Mouse (Mus musculus): Measurements from ENCODE around the gene Ptf1a.

DNA sequence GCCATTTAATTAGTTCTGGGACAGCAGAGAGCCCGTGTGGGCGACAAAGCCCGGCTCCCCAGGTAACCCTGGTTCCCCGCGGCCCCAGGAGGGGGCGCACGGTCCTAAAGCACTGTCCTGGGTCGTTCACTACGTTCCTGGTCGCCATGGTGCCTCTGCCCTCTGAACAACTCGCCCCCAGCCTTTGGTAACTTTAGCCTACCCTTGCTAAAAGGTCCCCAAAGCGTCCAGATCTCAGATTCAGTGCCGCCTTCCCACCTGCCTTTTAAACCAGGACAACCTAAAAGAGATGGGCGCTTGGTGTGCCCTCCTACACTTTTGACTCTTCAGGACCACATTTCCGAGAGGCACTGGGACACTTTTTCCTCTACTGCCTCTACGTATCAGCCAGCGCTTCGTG is 14.3 kb upstream of the Ptf1a start:
- TF ChIP-seq CTCF (IDR thresholded peaks at IDR 0.05; ENCODE audit: extremely low read depth, insufficient read depth, insufficient read length, insufficient replicate concordance), result no peak
- no peak for TF ChIP-seq POLR2A (IDR thresholded peaks at IDR 0.05; ENCODE audit: low read depth, low read length)
